Mouse (Mus musculus) olfactory bulb, adult 2 months (tissue): Measurements from ENCODE around the gene Idh3g.
A peak's percentile ranks its signal among the peaks of the same experiment; 100 is the strongest.

Experiments used
- CTCF ChIP-seq: fragments of 200-500 bp; IDR thresholded peaks from 2 replicates; pipeline ENCODE4 v1.5.1; 2012; ENCODE audit warnings: low read depth, mild to moderate bottlenecking, low read length, moderate library complexity; ENCODE audit not compliant: insufficient read depth
- POLR2A ChIP-seq: fragments of 200-500 bp; IDR thresholded peaks from 2 replicates; pipeline ENCODE4 v1.6.1; 2012; ENCODE audit warnings: mild to moderate bottlenecking, low read depth, low read length, moderate library complexity; ENCODE audit not compliant: insufficient read depth

GRCm38 (mm10) chrX:73786364-73787224 is at the start of gene Idh3g, which contains the start of gene Ssr4:
- TF ChIP-seq POLR2A: peak; percentile 25; the same call in 1 of the 2 replicates
- TF ChIP-seq CTCF: no peak
